Mouse (Mus musculus) layer of hippocampus, adult 18-20 months (tissue): ENCODE measurements around the gene Dtx2. TPM values are rescaled to one million over a fixed set of nuclear protein-coding genes. Genes with fewer than 3 reads are reported as not detected.
"Not testable (repeated sequence)": the region's sequence is repeated elsewhere in the genome, so short reads cannot be mapped to it uniquely, and the experiment has no call there.

ENCODE experiments used
- DNase-seq, 2 experiments: peaks; one replicate each; pipeline ENCODE4 v3.0.0; 2022; ENCODE audit warnings: low spot score in 2 of 2
- total RNA-seq, 2 experiments: library from RNA; stranded (reverse); gene quantifications; 2 replicates each; pipeline ENCODE4 v1.2.3; 2021

The Dtx2 gene
- total RNA-seq, 2 experiments from 2014 or later = 8.8 to 9.2 TPM

DNA sequence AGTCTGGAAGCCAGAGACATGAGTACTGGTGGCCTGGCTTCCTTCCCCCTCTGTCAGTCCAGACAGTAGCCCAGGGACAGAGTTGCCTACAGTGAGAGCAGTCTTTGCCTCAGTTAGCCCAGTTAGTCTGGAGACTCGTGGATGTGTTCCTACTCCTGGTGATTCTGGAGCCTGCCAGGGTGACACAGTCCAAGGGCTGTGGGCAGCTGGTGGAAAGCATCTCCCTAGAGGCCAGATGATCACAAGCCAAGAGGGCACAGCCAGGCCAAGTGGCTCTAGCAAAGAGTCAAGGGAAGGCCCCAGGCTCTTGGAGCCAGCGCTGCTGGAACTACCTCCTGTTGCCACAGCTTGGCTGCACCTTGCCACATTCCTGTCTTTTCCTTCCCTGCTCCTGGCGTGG lies 31.1 kb downstream of the Dtx2 start:
- DNase-seq = no peak

DNA sequence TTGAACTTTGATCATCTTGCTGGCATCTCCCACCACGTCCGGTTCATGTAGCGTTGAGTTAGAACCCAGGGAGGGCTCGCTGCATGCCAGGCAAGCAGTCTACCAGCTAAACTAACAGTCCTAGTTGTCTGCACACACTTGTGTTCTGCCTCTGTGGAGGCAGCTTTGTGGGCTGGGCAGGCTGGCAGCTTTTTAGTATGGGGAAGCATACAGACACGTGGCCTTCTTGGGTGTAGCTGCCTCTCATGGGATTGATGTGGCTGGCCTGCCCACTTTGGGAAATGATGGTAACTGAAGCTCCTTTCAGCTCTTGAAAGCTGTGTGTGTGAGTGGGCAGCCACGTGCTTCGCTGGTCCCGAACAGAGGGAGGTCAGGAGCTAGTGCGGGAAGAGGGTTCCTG lies 32.3 kb downstream of the Dtx2 start:
- DNase-seq = peak; percentile 35 to 47

DNA sequence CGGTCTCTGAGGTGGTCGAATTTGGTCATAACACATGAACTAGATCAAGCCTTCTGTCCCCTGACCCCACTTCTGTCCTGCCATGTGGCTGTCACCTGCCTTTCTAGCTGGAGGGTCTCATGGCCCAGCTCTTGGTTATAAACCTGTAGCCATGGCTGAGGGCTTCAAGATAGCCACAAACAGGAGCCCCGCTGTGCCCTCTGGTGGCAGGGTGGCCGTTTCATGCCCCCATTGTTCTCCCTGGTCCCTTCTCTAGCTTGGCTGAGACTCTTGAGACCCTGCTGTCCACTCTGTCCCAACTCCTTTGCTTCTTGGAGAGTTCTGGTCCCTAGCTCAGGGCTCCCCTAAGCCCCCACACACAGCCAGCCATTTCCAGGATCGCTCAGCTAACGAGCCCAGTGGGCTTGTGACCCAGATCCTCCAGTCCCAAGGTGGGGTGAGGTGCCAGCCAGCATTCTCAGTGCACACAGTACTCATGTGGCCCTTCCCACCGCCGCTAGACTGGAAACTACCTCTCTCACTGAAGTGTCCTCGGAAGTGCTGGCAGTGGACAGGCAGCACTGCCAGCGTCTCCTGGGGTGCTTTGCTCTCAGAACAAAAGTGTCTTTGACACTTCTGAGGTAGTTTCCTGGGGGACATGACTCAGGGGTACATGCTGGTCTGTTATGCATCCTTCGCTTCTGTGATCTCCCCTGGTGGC lies 33.2 kb downstream of the Dtx2 start:
- no peak for DNase-seq

DNA sequence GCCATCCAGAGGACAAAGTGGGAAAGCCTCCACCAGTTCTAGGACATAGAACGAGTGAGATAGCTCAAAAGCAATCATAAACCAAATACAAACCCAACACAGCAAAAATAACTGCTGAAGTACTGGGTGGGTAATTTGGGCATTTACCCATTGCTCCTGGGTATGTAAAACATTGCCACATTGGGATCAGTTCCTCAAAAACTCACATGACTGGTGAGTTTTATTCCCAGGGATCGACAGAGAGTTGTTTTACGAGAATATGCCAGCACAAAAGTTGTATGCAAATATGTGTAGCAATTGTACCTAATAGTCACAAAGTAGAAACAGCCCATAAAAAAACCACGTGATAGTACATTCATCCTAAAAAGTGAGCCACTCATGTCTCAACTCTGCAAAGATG lies 40.3 kb downstream of the Dtx2 start:
- no peak for DNase-seq

DNA sequence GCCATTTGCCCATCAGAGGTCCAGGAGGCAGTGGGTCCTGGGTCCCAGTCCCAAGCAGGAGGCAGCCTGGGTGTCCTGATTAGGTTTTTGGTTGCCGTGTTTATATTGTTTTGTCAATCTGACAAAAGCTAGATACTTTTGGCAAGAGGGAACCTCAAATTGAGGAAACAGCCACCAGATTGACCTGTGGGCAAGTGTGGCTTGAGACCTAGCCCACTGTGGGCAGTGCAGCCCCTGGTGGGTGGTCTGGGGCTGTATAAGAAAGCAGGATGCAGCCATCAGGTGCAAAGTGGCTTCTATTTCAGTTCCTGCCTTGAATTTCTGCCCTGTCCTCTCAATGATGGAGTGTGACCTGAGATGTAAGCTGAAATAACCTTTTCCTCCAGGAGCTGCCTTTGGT lies 40.7 kb downstream of the Dtx2 start:
- DNase-seq = no peak

DNA sequence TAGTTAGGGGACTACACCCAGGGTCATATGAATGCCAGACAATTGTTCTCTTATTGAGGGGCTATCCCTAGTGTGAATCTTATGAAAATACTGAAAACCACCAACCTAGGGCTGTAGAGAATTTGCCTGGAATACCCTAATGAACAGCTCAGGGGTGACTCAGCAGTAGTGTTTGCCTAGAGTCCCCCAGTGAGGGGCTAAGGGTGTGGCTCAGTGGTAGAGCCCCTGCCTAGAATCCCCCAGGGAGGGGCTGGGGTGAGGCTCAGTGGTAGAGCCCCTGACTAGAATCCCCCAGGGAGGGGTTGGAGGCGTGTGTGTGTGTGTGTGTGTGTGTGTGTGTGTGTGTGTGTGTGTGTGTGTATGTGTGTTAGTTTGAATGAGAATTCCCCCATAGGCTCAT lies 42.1 kb downstream of the Dtx2 start:
- no peak for DNase-seq

DNA sequence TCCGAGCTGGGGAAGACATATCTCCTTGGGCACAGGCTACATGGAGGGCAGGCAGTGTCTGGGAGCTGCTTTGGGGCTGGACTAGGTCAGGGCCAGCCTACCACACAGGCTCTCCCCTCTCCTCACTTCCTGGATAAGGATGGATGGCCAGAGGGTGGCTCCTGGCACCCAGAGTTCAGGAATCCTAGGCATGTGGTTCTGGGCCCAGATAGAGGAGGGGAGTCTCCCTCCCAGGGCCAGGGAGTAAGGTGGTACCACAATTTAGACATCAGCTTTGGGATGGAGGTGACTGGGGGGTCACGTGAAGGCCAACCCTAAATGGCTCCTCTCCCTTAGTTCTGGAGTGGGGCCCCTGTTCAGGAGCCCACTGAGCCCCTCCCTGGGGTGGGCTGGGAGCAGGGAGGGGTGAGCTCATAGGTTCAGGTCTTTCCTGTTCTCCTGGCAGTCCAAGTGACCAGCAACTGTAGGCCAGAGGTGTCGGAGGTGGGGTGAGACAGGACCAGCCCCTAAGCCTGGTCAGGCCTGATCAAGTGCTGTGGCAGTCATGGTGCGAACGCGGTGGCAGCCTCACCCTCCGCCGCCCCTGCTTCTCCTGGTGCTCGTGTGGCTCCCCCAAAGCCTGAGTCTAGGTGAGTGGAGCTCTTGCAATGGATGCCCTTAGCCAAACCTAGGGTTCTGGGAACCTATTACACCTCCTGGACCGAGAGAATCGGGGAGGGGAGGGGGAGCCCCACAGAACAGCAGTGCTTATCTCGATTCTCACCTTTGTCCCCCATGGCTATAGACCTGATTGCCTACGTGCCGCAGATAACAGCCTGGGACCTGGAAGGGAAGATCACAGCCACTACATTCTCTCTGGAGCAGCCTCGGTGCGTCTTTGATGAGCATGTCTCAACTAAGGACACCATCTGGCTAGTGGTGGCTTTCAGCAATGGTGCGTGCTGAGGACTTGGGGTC lies 43.9 kb downstream of the Dtx2 start, which contains the start of gene Upk3b:
Gene Upk3b (plus strand): TSS at position 239 of the 957 bp plus-strand sequence.
- DNase-seq = no peak

DNA sequence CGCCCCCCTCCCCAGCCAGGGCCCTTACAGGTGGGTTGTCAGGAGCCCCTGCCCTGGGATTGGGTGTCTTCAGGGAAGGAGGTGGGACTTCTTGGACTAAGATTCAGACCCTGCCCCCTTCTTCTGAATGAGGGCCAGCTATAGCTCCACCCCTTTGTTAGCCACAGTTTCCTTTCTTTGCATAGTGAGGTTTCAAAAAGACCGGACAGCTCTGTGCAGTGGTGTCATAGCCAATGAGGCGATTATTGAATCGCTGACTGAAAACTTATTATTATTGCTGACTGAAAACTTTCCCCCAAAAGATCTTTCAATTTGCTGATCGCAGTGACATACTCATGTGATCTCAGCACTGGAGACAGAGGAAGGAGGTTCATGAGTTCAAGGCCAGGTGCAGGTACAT lies 45.6 kb downstream of the Dtx2 start:
- DNase-seq = no peak

DNA sequence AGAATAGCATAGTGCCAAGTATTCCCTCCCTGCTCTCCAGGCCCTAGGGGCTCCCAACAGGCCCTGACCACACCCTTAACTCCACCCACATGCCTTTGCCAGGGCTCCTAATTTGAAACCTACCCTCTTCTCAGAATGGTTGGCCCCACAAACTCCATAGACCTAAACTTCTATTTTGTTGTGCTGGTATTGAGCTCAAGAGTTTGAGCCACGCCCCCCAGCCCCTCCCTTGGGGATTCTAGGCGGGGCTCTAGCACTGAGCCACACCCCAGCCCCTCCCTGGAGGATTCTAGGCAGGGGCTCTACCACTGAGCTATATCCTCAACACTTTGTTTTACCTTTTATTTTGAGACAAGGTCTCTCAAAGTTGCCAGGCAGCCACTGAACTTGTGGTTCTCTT lies 46.7 kb downstream of the Dtx2 start:
- no peak for DNase-seq

DNA sequence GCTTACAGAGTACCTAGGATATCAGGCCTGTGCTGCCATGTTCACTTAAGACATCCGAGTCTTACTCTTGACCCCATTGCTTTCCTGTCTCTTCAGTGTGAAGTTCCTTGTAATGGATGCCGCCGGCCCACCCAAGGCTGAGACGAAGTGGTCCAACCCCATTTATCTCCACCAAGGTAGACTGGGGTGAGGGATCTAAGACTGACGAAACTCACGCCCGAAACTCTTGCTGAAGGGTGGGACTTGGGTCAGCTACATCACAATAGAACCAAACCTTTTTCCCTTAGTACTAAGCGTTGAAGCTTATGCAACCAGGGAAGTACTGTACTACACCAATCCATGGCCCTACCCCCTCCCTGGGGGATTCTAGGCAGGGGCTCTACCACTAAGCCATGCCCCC lies 47.1 kb downstream of the Dtx2 start:
- no peak for DNase-seq

DNA sequence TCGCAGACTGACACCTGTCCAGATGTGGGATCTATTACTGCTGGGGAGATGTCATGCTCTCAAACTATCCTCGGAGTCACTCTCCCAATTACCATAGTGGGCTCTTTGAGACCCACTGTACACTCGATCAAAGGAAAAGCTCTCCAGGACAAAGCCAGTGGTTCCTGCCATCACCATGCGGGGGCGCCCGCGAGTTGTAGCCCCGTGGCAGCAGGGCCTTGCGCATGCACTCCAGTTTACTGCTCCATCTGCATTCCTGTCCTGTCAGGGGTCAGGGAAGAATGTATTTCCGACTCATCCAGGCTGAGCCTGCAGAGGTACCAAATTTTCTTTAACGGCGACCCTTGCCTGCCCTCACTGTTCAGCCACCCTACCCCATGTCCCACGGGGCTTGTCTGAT lies 50.3 kb downstream of the Dtx2 start:
- DNase-seq = no peak

DNA sequence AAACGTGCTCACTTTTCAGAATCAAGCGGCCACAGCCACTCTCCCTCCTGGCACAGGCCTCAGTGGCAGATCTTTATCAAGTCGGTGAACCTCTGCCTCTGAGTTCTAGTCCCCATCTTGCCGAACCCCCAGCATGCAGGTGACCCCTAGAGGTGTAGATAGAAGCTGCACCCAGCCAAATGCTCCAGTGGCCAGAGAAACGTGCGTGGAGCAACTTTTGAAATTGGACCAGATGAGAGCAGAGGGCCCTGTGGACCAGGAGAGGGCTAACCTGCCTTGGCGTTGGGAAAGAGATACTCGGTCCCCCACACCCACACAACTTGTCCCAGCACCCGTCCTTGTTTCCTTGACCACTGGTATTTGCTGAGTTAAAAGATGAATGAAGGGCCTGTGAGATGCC lies 50.8 kb downstream of the Dtx2 start:
- DNase-seq = no peak

DNA sequence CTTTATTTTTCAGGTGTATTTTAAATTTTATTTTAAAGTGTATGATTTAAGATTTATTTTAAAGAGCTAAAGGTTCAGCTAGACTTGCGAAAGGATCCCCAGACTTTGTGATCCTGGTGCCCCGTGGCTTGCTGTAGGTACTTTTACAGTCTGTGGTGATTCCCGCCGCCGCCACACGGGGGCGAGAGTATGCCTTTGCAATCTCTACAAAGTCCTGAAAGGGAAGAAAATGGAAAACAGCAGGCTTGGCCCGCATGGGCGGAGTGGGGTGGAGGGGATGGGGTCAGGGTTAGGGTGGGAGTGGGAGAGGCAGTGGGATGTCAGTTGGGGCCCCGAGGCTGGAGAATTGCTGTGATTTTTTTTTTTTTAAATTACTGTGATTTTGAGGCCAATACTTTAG lies 51.4 kb downstream of the Dtx2 start:
- DNase-seq = peak; percentile 48 to 88

GRCm38 (mm10) chr5:136048541-136048940 lies 53.9 kb downstream of the Dtx2 start:
- not testable (repeated sequence) for DNase-seq

- DNase-seq = no peak
These were observed 55.3 kb downstream of the Dtx2 start for GRCm38 (mm10) chr5:136049926-136050325.

- DNase-seq = peak in 1 of 2 experiments; percentile 10
These were observed 56.9 kb downstream of the Dtx2 start for GRCm38 (mm10) chr5:136051231-136052085.

GRCm38 (mm10) chr5:136052861-136053655 lies 58.5 kb downstream of the Dtx2 start:
- DNase-seq = no peak

DNA sequence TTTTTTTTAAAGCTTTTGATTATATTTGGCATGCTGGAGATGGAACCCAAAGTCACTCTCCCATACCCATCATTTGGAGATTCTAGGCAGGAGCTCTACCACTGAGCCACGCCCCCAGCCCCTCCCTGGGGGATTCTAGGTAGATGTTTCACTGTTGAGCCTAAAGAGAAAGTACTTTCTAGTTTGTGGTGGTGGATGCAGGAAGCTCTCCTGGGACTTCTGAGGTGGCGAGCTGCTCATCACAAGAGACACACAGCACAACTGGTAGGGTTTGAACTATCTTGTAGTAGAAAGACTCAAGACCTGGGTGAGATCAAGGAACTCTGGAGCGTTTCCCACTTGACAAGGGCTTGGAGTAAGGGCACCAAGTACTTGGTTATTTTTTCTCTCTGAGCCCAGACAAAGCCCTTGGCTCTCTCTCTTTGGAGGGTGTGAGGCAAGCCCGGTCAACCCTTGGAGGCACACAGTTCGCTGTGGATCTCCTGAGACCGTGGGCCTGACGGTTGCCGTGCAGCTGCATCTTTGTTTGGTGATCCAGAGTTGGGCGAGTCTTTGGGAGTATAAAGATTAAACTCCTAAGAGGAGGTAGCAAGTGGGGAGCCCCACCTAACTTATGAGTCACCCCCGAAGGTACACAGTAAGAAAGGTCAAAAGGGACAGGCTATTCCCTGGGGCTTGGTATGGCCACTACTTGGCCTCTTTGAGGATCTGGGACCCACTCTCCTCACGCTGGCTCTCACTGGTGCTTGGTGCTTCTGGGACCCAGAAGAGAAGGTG lies 59.9 kb downstream of the Dtx2 start, which contains the start of gene Upk3bl:
Gene Upk3bl (plus strand): TSS at position 192 of the 777 bp plus-strand sequence.
- no peak for DNase-seq

DNA sequence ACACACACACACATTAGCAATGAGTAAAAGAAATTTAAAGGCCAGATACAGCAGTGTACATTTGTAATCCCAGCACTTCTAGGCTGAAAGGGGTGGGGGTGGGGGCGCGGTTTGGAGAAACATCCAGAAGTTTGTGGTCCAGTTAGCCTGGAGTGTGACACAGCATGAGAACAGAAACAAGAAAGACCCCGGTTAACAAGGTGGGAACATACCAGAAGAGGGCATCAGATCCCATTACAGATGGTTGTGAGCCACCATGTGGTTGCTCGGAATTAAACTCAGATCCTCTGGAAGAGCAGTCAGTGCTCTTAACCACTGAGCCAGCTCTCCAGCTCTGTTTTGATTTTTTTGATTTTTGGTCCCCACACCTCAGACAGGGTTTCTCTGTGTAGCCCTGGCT lies 61.5 kb downstream of the Dtx2 start:
- DNase-seq = no peak

DNA sequence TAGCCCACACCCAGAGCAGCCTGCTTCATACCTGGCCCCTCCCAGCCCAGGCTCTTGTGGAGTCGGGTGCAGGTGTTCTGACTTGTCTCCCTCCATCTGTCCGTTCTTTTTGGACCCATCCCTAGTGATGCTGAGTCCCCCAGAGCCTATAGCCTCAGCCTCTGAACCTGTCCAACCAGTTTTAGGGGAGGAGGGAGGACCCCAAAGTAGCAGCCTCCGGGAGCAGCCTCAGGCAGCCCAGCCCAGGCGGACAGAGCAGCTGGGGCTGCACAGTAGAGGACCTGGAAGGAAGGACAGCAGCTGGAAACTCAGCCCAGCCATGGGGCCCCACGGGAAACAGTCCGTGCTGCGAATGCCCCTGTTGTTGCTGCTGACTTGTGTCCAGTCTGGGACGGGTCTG lies 62.5 kb downstream of the Dtx2 start:
- no peak for DNase-seq
